Mouse (Mus musculus) liver, embryonic 16.5 days (tissue): ENCODE data around the gene Atg101. TPM values are rescaled to one million over a fixed set of nuclear protein-coding genes. Genes with fewer than 3 reads are reported as not detected.
A peak's percentile ranks its signal among the peaks of the same experiment; 100 is the strongest.

Experiments used
- ATAC-seq: fragments of 200-750 bp; cut with Nextera tagmentation; 2 replicates; pipeline ENCODE4 v1.8.0; 2017; ENCODE audit warnings: low read depth, mild to moderate bottlenecking, moderate number of reproducible peaks, moderate library complexity
- H3K27ac ChIP-seq: fragments of 300-500 bp; sonication (generic); 2 replicates; pipeline ENCODE4 v1.5.1; 2014; ENCODE audit warnings: mild to moderate bottlenecking, low read length
- H3K27me3 ChIP-seq: fragments of 300-500 bp; sonication (generic); 2 replicates; pipeline ENCODE4 v1.6.1; 2014; ENCODE audit warnings: low read depth, low read length, mixed read lengths; ENCODE audit not compliant: control insufficient read depth, insufficient read depth
- H3K36me3 ChIP-seq: fragments of 300-500 bp; sonication (generic); 2 replicates; pipeline ENCODE4 v1.6.1; 2014; ENCODE audit warnings: mild to moderate bottlenecking; ENCODE audit not compliant: control insufficient read depth, insufficient read depth
- H3K4me1 ChIP-seq: fragments of 300-500 bp; sonication (generic); 2 replicates; pipeline ENCODE4 v1.6.1; 2014; ENCODE audit warnings: low read depth, low read length, mixed read lengths; ENCODE audit not compliant: control insufficient read depth
- H3K4me2 ChIP-seq: fragments of 300-500 bp; sonication (generic); 2 replicates; pipeline ENCODE4 v1.6.1; 2014; ENCODE audit warnings: low read depth, low read length, mixed read lengths
- H3K4me3 ChIP-seq: fragments of 300-500 bp; sonication (generic); 2 replicates; pipeline ENCODE4 v1.5.1; 2014; ENCODE audit warnings: low read depth, mild to moderate bottlenecking, low read length
- H3K9ac ChIP-seq: fragments of 300-500 bp; sonication (generic); 2 replicates; pipeline ENCODE4 v1.6.1; 2014; ENCODE audit warnings: low read depth, low read length
- H3K9me3 ChIP-seq: fragments of 300-500 bp; sonication (generic); replicated peaks from 2 replicates; pipeline ENCODE4 v1.6.1; 2016; ENCODE audit warnings: low read length; ENCODE audit not compliant: control insufficient read depth
- WGBS: fragments of 180-500 bp; shearing (Covaris S2); extraction: QIAGEN DNeasy Blood & Tissue Kit; methylation state at CpG from one replicate; pipeline ENCODE4 v1.1.7; 2014; ENCODE audit not compliant: insufficient replicate concordance; 5-methylcytosine and 5-hydroxymethylcytosine counted together
- polyA plus RNA-seq: library from polyadenylated mRNA; unstranded; fragments of >200 nt; fragmentation: Nextera tagmentation; extraction: Ambion mirVana; gene quantifications from 2 replicates; pipeline ENCODE4 v1.2.1, GENCODE M21; 2015

The Atg101 gene
- polyA plus RNA-seq, 1 experiment from 2014 or later, result 26.1 TPM

- H3K4me1 ChIP-seq, result peaks cover 8% of the 10 kb centered on the region
- no peak overlapping the region for H3K9ac ChIP-seq
- ATAC-seq, result no peak
- H3K4me2 ChIP-seq, result peak overlapping the region; percentile 51
- WGBS, result 33% methylated on average over 9 of the region's 9 CpGs
- no peaks in the 10 kb centered on the region for H3K36me3 ChIP-seq
- H3K9me3 ChIP-seq, result no peaks in the 10 kb centered on the region
- no peaks in the 10 kb centered on the region for H3K27me3 ChIP-seq
- H3K4me3 ChIP-seq, result no peak overlapping the region
- H3K27ac ChIP-seq, result no peak overlapping the region
Measured at GRCm38 (mm10) chr15:101241236-101241635, 42.8 kb upstream of the Atg101 start.

- no peaks in the 10 kb centered on the region for H3K27me3 ChIP-seq
- peaks cover 11% of the 10 kb centered on the region for H3K4me1 ChIP-seq
- no peak overlapping the region for H3K27ac ChIP-seq
- 71% methylated on average over 9 of the region's 9 CpGs for WGBS
- H3K4me2 ChIP-seq, result no peak overlapping the region
- H3K36me3 ChIP-seq, result no peaks in the 10 kb centered on the region
- no peak overlapping the region for H3K9ac ChIP-seq
- no peak for ATAC-seq
- H3K4me3 ChIP-seq, result no peak overlapping the region
- H3K9me3 ChIP-seq, result no peaks in the 10 kb centered on the region
Measured at GRCm38 (mm10) chr15:101241853-101242252, 42.2 kb upstream of the Atg101 start.

- ATAC-seq, result no peak
- Histone ChIP-seq H3K27ac (no peak overlapping the region), H3K9ac (no peak overlapping the region), H3K4me2 (no peak overlapping the region), H3K27me3 (no peaks in the 10 kb centered on the region), H3K36me3 (no peaks in the 10 kb centered on the region), H3K4me3 (no peak overlapping the region), H3K4me1 (peaks cover 16% of the 10 kb centered on the region), H3K9me3 (no peaks in the 10 kb centered on the region)
- WGBS, result 38% methylated on average over 8 of the region's 8 CpGs
Measured at GRCm38 (mm10) chr15:101242645-101243044, 41.4 kb upstream of the Atg101 start.

- Histone ChIP-seq H3K4me2 (no peak overlapping the region), H3K27me3 (no peaks in the 10 kb centered on the region), H3K9ac (no peak overlapping the region), H3K36me3 (no peaks in the 10 kb centered on the region), H3K9me3 (no peaks in the 10 kb centered on the region), H3K27ac (peak overlapping the region; percentile 70), H3K4me3 (no peak overlapping the region), H3K4me1 (peaks cover 16% of the 10 kb centered on the region)
- no peak for ATAC-seq
- WGBS, result 24% methylated on average over 3 of the region's 3 CpGs
Measured at GRCm38 (mm10) chr15:101244012-101244411, 40.1 kb upstream of the Atg101 start.

GRCm38 (mm10) chr15:101246231-101247154 lies 37.6 kb upstream of the Atg101 start:
- H3K9me3 ChIP-seq, result no peaks in the 10 kb centered on the region
- H3K27me3 ChIP-seq, result no peaks in the 10 kb centered on the region
- peak overlapping the region; percentile 48 for H3K4me3 ChIP-seq
- peaks cover 12% of the 10 kb centered on the region for H3K4me1 ChIP-seq
- peak overlapping the region; percentile 74 for H3K27ac ChIP-seq
- peak; percentile 97 for ATAC-seq
- peak overlapping the region; percentile 66 for H3K4me2 ChIP-seq
- H3K9ac ChIP-seq, result peak overlapping the region; percentile 53; the same call in 1 of the 2 replicates
- WGBS, result 1% methylated on average over 56 of the region's 56 CpGs
- H3K36me3 ChIP-seq, result no peaks in the 10 kb centered on the region

- Histone ChIP-seq H3K9ac (no peak overlapping the region; the same call in 1 of the 2 replicates), H3K36me3 (no peaks in the 10 kb centered on the region), H3K4me3 (no peak overlapping the region), H3K9me3 (no peaks in the 10 kb centered on the region), H3K4me1 (peaks cover 12% of the 10 kb centered on the region), H3K27me3 (no peaks in the 10 kb centered on the region), H3K27ac (peak overlapping the region; percentile 74), H3K4me2 (0 out of 2 replicates have a peak overlapping the region, but pooled peaks have one; percentile 66)
- no peak for ATAC-seq
- WGBS, result 42% methylated on average over 1 of the region's 1 CpGs
Measured at GRCm38 (mm10) chr15:101247155-101247498, 36.9 kb upstream of the Atg101 start.

- H3K9ac ChIP-seq, result no peak overlapping the region
- H3K36me3 ChIP-seq, result no peaks in the 10 kb centered on the region
- 34% methylated on average over 5 of the region's 5 CpGs for WGBS
- H3K4me2 ChIP-seq, result no peak overlapping the region
- no peaks in the 10 kb centered on the region for H3K9me3 ChIP-seq
- peaks cover 5% of the 10 kb centered on the region for H3K27me3 ChIP-seq
- H3K4me3 ChIP-seq, result no peak overlapping the region
- peaks cover 12% of the 10 kb centered on the region for H3K4me1 ChIP-seq
- no peak overlapping the region for H3K27ac ChIP-seq
- no peak for ATAC-seq
Measured at GRCm38 (mm10) chr15:101248029-101248710, 35.9 kb upstream of the Atg101 start.

- no peak overlapping the region for H3K4me3 ChIP-seq
- H3K36me3 ChIP-seq, result no peaks in the 10 kb centered on the region
- no peak overlapping the region for H3K4me2 ChIP-seq
- 52% methylated on average over 9 of the region's 9 CpGs for WGBS
- peaks cover 12% of the 10 kb centered on the region for H3K4me1 ChIP-seq
- no peaks in the 10 kb centered on the region for H3K9me3 ChIP-seq
- H3K27ac ChIP-seq, result no peak overlapping the region
- ATAC-seq, result no peak
- no peak overlapping the region for H3K9ac ChIP-seq
- H3K27me3 ChIP-seq, result peaks cover 23% of the 10 kb centered on the region
Measured at GRCm38 (mm10) chr15:101250220-101250800, 33.8 kb upstream of the Atg101 start.
